Mouse (Mus musculus) heart, postnatal 10 days (tissue): ENCODE data around the gene Ablim2. TPM values are rescaled to one million over a fixed set of nuclear protein-coding genes. Genes with fewer than 3 reads are reported as not detected.

Experiments used
- DNase-seq, 2 experiments: peaks; one replicate each; pipeline ENCODE4 v3.0.0; 2021
- intact Hi-C: fragments of 180-260 bp; cut with DNase I; formaldehyde crosslinking; loops from one replicate; pipeline ENCODE4 v1.15.1; 2025
- total RNA-seq, 2 experiments: library from RNA; stranded (reverse); gene quantifications; 2 replicates each; pipeline ENCODE4 v1.2.3; 2021

Gene Ablim2
- total RNA-seq, 2 experiments from 2014 or later, result 9.9 to 12.6 TPM

DNA sequence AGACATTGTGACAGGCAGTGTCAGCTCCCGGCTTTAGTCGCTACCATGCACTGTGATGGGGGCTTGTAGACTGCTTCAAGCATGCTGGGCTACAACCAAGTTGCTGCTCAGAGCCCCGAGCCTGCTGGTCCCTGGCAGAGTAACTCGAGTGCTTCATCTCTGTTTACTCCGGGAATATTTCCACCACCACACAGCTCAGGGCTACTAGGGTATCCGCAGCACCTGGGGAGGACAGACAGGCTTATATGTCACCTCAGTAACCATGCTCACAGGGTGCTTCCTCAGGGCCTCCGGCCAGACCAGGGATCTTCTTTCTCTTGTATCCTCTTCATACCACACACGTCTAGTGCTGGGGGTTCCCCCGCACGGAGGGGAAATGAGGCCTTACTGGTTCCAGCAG lies 5.2 kb downstream of the Ablim2 start:
- intact Hi-C loops, result no loop called here
- DNase-seq, result no peak

DNA sequence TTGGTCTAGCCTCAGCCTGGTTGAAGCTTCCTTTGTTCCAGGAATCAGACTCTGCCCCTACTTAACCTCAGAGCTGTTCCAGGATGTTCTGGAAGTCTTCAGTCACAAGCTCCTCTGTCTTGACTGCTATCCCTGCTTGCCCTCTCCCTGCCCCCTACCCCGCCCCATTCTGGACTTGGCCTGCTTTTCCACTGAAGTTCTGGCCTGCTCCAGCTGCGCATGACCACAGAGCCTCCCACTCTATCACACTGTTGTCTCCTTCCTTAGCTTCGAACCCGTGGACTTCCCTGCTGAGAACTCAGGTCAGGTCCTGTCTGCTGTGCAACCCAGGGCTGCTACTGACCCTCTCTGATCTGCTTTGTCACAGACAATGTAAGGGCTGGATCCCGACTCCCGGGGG lies 8.2 kb downstream of the Ablim2 start:
- DNase-seq, result no peak
- intact Hi-C loops, result no loop called here

DNA sequence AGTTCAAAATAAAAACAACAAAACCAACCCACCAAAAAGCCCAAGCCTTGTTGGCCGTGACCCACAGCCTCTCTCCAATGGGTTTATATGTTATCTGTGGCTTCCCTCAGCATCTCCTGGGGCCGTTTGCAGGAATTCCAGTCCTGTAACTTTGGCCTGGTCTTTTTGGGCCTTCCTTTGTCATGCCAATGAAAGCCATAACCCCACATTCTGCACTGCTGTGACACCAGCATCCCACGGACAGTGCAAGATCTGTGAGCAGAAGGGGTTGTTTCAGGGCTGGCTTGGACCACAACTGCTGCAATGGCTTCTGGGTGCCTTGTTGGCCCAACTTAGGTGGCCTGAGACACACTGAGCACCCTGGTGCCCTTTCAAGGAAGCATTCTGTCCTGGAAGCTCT lies 10.8 kb downstream of the Ablim2 start:
- DNase-seq, result no peak
- intact Hi-C loops, result no loop called here

DNA sequence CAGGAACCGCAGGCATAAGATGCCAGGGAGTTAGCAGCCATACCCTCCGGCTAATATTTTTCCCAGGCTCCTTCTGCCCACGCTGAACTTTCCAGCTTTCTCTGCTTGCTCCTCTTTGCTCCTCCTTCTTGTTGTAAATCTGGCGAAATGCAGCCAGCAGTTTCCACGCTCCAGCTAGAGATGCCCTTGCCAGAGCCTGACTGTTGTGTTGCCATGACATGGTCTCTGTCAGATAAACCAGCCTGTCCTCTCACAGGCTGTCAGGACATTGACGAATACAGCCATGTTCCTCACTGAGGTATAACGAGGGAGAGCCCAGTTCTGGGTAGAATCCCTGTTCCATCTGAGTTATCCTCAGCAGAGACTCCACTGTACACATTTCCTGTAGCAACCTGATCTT lies 11.3 kb downstream of the Ablim2 start:
- intact Hi-C loops, result no loop called here
- DNase-seq, result peak in 1 of 2 experiments; percentile 53

DNA sequence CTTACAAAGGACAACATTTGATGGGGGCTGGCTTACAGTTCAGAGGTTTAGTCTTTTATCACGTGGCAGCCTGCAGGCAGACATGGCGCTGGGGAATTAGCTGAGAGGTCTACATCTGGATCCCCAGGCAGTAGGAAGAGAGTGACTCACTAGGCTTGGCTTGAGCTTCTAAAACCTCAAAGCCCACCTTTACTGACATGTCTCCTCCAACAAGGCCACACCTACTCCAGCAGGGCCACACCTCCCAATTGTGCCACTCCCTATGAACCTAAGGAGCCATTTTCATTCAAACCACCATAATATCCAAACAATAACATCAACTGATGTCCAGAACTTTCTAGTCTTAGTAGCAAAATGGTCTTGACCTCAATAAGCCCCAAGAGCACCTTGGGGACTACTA lies 12.6 kb downstream of the Ablim2 start:
- no peak for DNase-seq
- intact Hi-C loops, result no loop called here

DNA sequence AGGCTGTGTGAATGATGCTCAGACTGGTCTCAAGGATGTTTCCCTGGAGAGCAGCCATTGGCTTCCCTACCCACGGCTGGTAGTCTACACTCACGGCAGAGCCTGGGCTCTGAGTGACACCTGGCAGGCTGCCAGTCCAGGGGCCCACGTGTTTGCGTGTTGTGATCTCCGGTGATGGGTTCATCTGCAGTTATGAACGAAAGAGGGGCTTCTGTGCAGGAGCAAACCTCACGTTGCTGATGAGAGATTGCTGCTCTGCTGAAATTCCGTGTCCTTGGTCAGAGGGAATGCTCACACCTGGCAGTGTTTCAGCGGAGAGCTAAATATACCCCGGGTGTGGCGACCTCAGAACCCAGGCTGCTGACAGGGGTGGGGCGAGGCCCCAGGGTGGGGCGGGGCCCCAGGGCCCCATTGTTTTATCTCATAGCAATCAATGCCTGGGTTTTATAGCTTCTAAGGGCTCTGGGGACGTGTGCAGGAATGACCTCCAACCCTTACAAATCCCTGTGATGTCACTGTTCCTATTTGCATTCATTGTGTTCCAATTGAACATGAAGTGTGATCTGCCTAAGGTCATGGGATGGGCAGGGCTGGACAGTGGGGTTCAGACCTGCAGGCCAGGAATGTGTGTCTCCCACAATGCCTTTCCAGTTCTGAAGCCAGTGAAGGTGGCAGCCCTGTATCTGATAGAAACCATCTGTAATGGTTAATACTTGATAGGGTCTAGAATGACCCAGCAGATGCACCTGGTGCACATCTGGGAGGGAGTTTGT lies 13.4 kb downstream of the Ablim2 start:
- intact Hi-C loops, result no loop called here
- DNase-seq, result peak; percentile 77 to 80

DNA sequence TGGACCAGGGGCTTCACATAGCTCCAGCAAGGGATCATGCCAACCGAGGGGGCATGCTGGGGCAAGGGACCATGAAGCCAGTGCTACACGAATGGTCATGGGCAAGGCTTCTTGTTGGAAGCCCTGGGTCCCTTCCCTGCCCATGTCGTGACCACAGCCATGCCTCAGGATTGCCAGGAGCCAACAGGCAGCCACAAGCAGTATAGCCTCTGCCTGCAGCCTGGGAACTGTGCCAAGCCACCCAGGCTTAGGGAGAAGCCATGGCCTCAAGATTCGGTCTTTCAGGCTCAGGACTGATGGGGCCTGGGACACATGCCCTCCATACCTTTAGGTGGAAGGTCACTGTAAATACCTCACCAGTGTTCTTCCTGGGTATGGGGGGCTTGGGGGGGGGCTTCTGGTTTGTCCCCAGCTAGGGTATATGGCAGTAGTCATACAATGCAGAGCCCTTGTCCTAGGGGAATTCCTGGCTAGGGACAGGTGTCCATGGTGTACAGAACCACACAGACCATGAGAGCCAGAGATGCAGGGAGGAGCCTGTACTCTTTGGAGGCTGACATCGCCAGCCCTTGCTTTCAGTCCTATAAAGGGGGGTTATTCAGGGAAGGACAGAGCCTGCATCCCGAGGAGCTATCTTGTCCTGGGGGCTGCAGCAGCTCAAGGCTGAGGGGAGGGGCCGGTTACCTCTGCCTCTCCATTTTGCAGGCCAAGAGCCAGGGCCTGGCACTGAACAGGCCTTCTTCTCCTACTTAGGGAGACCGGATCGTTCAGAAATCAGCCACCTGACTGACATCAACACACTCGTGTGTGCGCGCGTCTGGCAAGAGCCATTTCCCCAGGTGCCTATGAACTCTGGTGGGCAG lies 15.8 kb downstream of the Ablim2 start:
- intact Hi-C loops, result no loop called here
- peak in 1 of 2 experiments; percentile 45 for DNase-seq

DNA sequence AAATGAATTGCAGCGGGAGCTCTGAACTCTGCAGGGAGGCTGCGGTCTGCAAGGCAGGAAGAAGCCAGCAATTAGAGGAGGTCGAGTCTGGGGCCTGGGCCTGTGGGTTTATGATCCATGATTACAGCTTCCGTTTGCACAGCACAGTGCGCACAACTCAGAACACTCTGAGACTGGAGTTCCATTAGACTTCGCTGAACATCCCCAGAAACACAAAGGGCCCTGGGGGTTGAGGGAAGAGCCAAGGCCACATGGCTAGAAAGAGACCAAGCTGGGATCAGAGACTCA lies 16.4 kb downstream of the Ablim2 start:
- DNase-seq, result no peak
- intact Hi-C loops, result no loop called here

DNA sequence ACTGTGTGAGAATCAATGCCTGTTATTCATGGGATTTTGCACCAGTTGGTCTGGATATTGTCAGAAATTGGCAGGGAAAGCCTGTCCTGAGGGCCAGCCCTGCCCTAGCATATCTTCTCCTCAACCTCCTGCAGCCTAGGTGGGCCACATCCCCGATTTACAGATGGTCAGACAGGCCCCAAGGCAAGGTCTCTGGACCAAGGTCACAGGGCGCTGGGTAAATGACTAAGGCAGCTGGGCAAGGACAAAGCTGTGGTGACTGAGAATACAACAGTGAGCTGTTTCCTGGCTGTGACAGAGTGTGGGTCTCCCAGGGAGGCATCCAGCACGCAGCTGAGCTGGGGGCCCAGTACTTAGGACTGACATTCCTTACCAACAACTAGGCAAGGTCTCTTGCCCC lies 23.4 kb downstream of the Ablim2 start:
- no peak for DNase-seq
- intact Hi-C loops, result no loop called here

DNA sequence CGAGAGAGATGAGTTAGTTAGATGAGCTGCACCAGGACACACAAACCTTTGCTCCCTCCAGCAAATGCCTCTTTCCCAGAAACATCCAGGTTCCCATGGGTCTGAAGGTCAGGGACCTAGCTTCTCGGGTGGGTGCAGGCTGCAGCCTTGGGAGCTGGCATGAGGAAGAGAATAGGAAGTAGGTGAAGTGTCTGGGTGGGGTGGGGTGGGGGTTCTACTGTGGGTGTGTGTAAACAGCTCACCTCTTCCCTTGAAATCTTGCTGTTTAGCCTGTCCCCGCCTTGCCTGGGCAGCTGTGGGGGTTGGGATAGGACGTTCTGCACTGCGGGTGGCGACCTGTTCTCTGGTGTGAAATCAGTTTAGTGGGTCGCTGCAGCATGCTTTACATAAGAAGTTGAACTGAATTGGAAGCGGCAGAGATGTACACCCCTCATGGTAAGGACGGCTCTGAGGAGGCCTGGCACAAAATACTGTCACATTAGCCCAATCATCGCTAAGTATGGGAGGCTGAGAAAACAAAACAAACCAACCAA lies 25.0 kb downstream of the Ablim2 start:
- intact Hi-C loops, result no loop called here
- DNase-seq, result no peak

DNA sequence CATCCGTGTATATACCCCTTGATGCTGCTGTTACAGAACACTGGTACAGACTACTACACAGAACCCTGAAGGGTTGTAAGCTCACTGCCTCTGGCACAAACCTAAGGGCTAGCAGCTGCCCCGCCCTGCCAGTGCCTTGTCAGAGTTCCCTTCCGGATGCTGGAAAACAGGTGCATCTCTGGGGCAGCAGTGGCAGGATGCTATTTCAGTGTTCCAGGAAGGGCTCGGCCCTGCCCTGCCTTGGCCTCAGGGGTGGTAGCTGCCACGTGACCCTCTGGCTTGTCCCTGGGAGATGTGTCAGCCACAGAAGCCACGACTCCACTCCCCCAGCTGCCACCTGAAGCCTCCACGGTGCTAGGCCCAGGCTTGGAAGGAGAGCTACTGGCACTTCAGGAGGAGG lies 28.2 kb downstream of the Ablim2 start:
- intact Hi-C loops, result no loop called here
- DNase-seq, result no peak

DNA sequence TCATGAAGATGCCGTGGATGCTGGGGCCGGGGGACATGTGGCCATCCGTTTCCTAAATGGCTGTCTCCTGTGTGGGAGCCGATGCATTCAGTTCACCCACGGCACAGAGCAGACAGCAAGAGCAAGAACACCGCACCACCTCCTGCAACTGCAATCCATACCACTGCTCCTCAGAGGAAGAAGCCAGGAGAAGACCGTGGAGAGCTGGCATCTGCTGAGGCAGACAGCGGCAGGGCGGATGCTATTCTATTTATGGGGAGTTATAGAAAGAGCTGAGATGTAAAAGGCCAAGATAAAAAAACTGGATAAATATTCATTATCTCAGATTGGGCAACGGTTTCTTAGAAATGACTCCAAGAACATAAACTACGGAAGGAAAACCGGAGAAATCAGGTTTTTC lies 30.2 kb downstream of the Ablim2 start:
- intact Hi-C loops, result no loop called here
- DNase-seq, result no peak

DNA sequence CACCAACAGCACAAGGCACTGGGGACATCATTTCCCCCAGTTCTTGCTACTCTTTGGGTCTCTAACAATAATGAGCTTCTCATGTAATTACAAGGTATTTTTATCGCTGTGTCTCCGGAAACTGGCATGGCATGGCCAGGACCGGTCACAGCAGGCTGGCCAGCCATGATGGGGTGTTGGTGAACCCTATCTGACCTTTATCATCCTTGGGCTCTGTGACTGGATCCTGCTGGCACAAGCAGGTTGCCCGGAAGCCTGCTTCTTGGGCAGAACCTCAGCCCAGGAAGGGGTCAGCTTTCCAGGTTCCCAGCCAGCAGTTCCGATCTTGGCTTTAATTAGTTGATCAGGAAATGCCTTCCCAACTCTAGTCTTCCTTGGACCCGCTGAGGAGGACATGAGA lies 31.0 kb downstream of the Ablim2 start:
- DNase-seq, result no peak
- intact Hi-C loops, result no loop called here

DNA sequence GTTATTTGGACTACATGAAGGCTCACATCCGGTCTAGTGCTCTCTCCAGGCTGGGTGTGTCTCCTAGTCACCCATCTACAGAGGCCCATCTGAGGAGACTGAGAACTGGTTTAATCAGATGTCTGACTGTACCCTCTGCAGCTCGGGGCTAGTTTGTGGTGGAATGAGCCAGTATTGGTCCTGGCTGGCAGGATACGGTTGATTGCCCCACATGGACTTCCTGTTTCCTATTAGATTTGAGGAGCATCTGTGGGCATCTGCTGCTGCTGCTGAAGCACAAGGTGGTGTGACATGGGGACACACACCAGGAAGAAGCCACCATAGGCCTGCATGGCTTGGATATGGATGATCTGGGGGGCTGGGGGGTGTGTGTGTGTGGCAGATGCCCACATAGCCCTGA lies 32.0 kb downstream of the Ablim2 start:
- no peak for DNase-seq
- intact Hi-C loops, result no loop called here

DNA sequence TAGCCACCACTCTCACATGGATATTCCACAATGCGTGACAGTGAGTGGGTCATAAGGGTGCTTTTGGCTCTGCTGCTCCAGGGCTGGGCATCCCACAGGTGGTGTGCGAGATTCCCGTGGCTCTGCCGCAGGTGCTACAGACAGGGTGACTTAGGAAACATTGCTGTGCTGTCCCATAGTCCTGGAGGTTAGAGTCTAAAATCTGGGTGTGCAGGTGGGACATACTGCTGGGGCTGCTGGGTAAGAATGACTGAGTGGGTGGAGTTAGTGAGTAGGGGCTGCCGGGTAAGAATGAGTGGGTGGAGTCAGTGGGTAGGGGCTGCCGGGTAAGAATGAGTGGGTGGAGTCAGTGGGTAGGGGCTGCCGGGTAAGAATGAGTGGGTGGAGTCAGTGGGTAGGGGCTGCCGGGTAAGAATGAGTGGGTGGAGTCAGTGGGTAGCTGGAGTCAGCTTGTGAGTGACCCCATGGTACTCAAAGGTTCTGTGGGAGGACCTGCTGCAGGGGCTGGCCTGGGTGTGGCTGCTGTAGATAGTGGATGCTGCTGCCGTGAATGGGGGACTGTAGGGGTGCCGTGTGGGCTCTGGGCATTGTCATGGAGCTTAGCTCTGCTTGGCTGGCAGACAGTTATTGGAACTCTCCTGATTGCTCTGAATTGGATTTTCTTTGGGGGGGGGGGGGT lies 32.8 kb downstream of the Ablim2 start:
- intact Hi-C loops, result no loop called here
- no peak for DNase-seq

DNA sequence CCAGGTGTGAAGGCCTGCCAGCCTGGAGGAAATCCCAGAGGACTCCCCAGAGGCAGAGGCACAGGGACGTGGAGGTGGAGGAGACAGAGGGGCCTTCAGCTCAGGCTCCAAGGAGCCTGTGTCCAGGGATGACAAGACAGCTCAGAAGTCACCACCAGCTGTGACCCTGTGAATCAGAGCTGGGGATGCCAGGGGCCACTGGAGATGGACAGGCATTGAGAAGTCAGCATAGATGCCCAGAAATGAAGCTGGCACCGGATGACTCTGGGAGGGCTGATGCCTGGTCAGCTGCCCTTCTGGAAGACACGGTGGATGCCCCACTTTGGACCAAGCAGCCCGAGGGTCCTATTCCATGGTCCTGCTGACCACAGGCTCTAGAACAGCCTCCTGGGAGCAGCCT lies 36.3 kb downstream of the Ablim2 start:
- intact Hi-C loops, result no loop called here
- no peak for DNase-seq

DNA sequence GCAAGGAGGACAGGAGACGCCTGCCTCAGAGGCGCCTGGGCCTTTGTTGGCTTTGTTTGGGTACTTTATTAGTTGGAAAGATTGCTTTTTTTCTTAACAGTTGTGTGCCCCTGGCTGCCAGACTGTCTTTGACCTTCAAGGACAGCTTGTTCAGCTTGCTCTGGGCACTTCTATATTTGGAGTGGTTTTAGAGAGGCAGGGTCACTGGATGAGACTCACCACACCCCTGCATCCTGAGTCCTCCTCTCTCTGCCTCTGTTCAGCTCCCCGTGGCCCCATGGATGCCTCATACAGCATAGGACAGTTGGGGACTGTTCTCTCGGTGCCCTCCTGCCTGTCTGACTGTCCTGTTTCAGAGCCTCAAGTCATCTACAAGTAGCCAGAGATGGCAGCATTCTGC lies 37.3 kb downstream of the Ablim2 start:
- intact Hi-C loops, result loop anchor here (1.0 kb wide), 1 partner anchor 63 kb away; no protein-coding TSS in a partner anchor
- DNase-seq, result peak; percentile 25 to 35

DNA sequence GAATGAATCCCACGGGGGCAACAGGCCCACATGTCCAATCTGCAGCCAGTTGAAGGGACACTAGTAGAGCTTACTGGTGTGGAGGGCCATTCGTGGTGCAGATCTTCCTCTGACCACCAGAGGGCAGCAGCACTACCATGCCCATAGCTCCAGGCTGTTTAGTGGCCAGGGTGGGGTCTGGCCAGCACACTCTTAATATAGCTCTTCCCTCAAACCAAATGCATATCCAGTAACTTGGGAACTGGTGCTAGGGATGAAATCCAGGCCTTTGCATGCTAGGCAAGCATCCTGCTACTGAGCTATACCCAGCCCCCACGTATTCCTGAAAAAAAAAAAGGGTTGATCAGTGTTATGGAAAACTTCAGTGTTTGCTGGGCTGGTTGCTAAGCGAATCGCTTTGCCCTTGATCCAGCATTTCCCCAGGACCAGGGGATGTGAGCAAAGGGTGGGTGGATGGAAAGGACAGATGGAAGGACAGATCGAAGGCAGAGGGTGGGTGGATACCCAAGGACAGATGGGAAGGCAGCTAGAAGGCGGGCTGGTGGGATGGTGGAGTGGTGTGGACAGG lies 37.9 kb downstream of the Ablim2 start:
- peak; percentile 84 for DNase-seq
- intact Hi-C loops, result loop anchor here (1.0 kb wide), 1 partner anchor 63 kb away; no protein-coding TSS in a partner anchor

DNA sequence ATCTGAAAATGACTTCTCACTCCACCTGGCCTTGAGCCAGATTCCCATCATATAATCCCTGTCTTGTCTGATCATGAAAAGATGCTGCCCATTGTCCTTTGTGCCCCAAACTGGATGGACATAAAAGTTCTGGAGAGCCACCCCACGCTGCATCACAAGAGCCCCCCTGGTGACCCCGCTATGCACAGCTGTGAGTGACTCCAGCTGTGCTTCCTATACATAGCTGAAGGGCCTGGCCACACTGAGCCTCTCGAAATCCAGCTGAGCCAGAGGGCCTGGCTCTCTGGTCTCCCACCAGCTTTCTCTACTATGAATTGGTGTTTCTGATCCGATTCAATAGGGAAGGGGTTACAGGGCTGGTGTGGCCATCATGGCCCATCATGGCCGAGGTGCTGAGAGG lies 38.5 kb downstream of the Ablim2 start:
- no peak for DNase-seq
- intact Hi-C loops, result no loop called here

DNA sequence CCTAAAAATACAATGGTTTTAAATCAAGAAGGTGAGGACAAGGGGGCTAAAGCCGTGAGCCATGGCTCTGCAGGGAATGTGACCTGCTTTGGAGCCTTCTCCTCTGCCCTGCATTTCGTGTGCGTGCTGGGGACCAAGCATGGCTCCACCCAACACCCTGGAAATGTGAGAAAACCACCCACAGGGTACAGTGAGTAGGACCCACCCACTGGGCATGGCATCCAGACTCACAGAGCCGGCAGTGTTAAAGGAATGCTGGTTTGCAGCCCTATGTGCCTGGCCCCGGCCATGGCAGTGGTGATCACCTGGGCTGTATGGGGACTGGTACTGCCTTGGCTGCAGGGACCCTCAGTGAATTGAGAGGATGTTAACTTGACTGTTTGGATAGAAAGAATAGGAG lies 41.4 kb downstream of the Ablim2 start:
- intact Hi-C loops, result no loop called here
- no peak for DNase-seq

DNA sequence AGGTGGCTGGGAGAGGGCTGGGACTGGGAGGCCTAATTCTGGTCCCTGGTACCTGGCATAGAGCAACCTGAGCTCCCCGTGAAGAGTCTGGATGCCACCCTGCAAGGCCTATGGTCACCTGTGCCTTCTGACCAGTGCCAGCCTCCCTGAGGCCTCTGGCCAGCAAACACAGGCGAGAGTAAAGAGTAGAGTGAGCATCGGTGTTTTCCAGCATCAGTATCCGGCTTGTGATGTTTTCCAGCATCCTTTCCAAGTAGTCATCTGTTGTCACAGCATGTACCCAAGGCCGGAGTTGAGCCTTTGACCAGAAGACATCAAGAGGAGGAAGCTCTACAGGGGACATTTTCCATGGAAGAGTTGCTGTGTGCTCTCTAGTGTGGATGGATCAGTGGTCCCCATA lies 45.7 kb downstream of the Ablim2 start:
- intact Hi-C loops, result no loop called here
- DNase-seq, result no peak
